Mouse (Mus musculus): ENCODE measurements around the gene Gm10487. TPM values are rescaled to one million over a fixed set of nuclear protein-coding genes. Genes with fewer than 3 reads are reported as not detected.
"Not testable (repeated sequence)": the region's sequence is repeated elsewhere in the genome, so short reads cannot be mapped to it uniquely, and the experiment has no call there.

Gene Gm10487
- polyA plus RNA-seq (2014; fragmentation: Nextera tagmentation; extraction: Ambion mirVana), result not detected in 2 replicates

- not testable (repeated sequence) for H3K27ac ChIP-seq (ENCODE audit: low read depth, low read length); ATAC-seq (ENCODE audit: low FRiP score); H3K4me1 ChIP-seq (ENCODE audit: control insufficient read depth, insufficient read depth, low read length); H3K9me3 ChIP-seq (ENCODE audit: control insufficient read depth, low read length); DNase-seq (ENCODE audit: low spot score, missing footprints); H3K27me3 ChIP-seq (ENCODE audit: control insufficient read depth, insufficient read depth, low read length); H3K4me2 ChIP-seq; H3K4me3 ChIP-seq (ENCODE audit: low read depth, low read length); H3K9ac ChIP-seq (ENCODE audit: low read length); H3K36me3 ChIP-seq (ENCODE audit: control insufficient read depth, insufficient read depth, low read length)
- WGBS, result no CpG with 5 or more reads among the region's 6 CpGs
Measured at GRCm38 (mm10) chrX:30843369-30843768, at the start of gene Gm10487. Gm10487 (minus strand) TSS chrX:30843469.
